Mouse (Mus musculus) CD8-positive naive resting alpha-beta T cell, adult 2 months (primary cell): ENCODE data around the gene Il9r.

Experiments used
- DNase-seq, 2 experiments: peaks; one replicate each; pipeline ENCODE4 v3.0.0; 2022; ENCODE audit warnings: low read depth in 2 of 2, low spot score in 2 of 2

Il9r gene

GRCm38 (mm10) chr11:32227041-32227440 lies 27.0 kb upstream of the Il9r start:
- no peak for DNase-seq

GRCm38 (mm10) chr11:32226124-32226871 lies 26.2 kb upstream of the Il9r start, which contains the start of gene Mpg:
Gene Mpg (plus strand): TSS chr11:32226505.
- DNase-seq = peak; percentile 77 to 79

- DNase-seq = no peak
These were observed 25.4 kb upstream of the Il9r start for GRCm38 (mm10) chr11:32225222-32226104.

GRCm38 (mm10) chr11:32224468-32225139 lies 24.5 kb upstream of the Il9r start:
- DNase-seq = no peak

- no peak for DNase-seq
These were observed 23.4 kb upstream of the Il9r start for GRCm38 (mm10) chr11:32223297-32223967.

- no peak for DNase-seq
These were observed 22.6 kb upstream of the Il9r start for GRCm38 (mm10) chr11:32222570-32223194.

- DNase-seq = no peak
These were observed 21.9 kb upstream of the Il9r start, which contains the start of gene Rhbdf1 for GRCm38 (mm10) chr11:32221951-32222409. Gene Rhbdf1 (minus strand): TSS chr11:32222300.

GRCm38 (mm10) chr11:32221225-32221950 lies 21.3 kb upstream of the Il9r start:
- no peak for DNase-seq

- DNase-seq = no peak
These were observed 20.6 kb upstream of the Il9r start for GRCm38 (mm10) chr11:32220607-32221224.

GRCm38 (mm10) chr11:32219287-32219686 lies 19.2 kb upstream of the Il9r start:
- DNase-seq = no peak

GRCm38 (mm10) chr11:32218501-32219050 lies 18.5 kb upstream of the Il9r start:
- no peak for DNase-seq

GRCm38 (mm10) chr11:32216851-32217250 lies 16.8 kb upstream of the Il9r start:
- peak; percentile 61 to 70 for DNase-seq

- DNase-seq = no peak
These were observed 15.5 kb upstream of the Il9r start for GRCm38 (mm10) chr11:32215372-32216162.

GRCm38 (mm10) chr11:32210623-32211022 lies 10.5 kb upstream of the Il9r start:
- DNase-seq = no peak

GRCm38 (mm10) chr11:32205058-32205873 lies 5.2 kb upstream of the Il9r start, which contains the start of gene Snrnp25:
Gene Snrnp25 (plus strand): TSS chr11:32205415.
- DNase-seq = peak; percentile 94 to 95

GRCm38 (mm10) chr11:32201922-32202685 lies 2.0 kb upstream of the Il9r start:
- no peak for DNase-seq
